Mouse (Mus musculus): ENCODE measurements at regions not wholly inside any gene's neighbourhood (a gene's known extent, or its start where the extent isn't known, plus 50 kb on each side); places are given as distances from the start of the nearest gene placed in this dataset.

GRCm38 (mm10) chr13:83883821-83884220 lies 338.3 kb upstream of the Tmem161b start:
- TF ChIP-seq POLR2A (IDR thresholded peaks at IDR 0.05; ENCODE audit: low read depth, low read length) (no peak), CTCF (IDR thresholded peaks at IDR 0.05; ENCODE audit: extremely low read depth, insufficient read depth, insufficient read length, insufficient replicate concordance) (no peak)
